Comparison of ENCODE assay signal across 8 mouse cellular contexts in the genomic region with DNA sequence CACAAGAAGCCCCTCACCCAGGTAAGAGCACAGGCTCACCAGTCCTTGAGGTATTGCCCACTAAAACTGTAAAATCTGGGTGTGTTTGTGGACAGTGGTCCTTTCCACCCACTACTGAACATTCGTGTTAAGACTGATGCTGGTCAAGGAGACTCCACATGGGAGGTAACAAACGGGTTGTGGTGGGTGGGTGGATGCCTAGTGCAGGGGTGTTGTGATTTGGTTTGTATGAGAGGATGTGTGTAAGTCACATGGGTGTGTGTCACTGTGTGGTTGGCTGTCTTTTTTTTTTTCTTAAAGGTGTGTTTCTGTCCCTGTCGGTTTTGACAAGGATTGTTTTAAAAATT. TPM values are rescaled to one million over a fixed set of nuclear protein-coding genes. Genes with fewer than 3 reads are reported as not detected.
DNase-seq lines count a peak whose midpoint lies in the region; ATAC-seq and TF ChIP-seq lines count a peak whose summit lies in the region.

No protein-coding gene starts in this region.

- H3K9ac ChIP-seq in heart, postnatal 0 days (replicated peaks; ENCODE audit: low read depth, low read length): peak overlapping the region; percentile 88

- peak overlapping the region; percentile 85 for H3K4me3 ChIP-seq in heart, postnatal 0 days (ENCODE audit: low read depth, low read length)
- peak overlapping the region; percentile 95 for H3K4me3 ChIP-seq in megakaryocyte, embryonic 14.5 days (replicated peaks)

- no peak for TF ChIP-seq CTCF in heart, postnatal 0 days (IDR thresholded peaks at IDR 0.05; ENCODE audit: low read depth)

- 3% methylated on average over 3 of the region's 3 CpGs for WGBS in heart, postnatal 0 days

- H3K9me3 ChIP-seq in heart, postnatal 0 days (replicated peaks; ENCODE audit: control insufficient read depth, low read length): no peaks in the 10 kb centered on the region
- no peaks in the 10 kb centered on the region for H3K9me3 ChIP-seq in megakaryocyte, embryonic 14.5 days

- peak overlapping the region; percentile 81 for H3K4me2 ChIP-seq in heart, postnatal 0 days (ENCODE audit: low read depth, low read length)

- H3K27ac ChIP-seq in heart, postnatal 0 days (ENCODE audit: low read depth): peak overlapping the region; percentile 95

- TF ChIP-seq EP300 in heart, postnatal 0 days (IDR thresholded peaks at IDR 0.05; ENCODE audit: low read depth): no peak

- 0 out of 2 replicates have a peak, but pooled peaks cover 8% of the 10 kb centered on the region for H3K36me3 ChIP-seq in heart, postnatal 0 days (replicated peaks; ENCODE audit: control insufficient read depth, insufficient read depth, low read length)
- peaks cover 64% of the 10 kb centered on the region for H3K36me3 ChIP-seq in megakaryocyte, embryonic 14.5 days (replicated peaks; ENCODE audit: low read length)

- ATAC-seq in activated CD4-positive, CD25-positive, alpha-beta regulatory T cell, adult 4 months: peak; percentile 86
- ATAC-seq in heart, postnatal 0 days (ENCODE audit: insufficient read depth, low read depth): no peak

- no peaks in the 10 kb centered on the region for H3K27me3 ChIP-seq in heart, postnatal 0 days (ENCODE audit: control insufficient read depth, insufficient read depth, low read length)
- H3K27me3 ChIP-seq in megakaryocyte, embryonic 14.5 days (replicated peaks): peaks cover 2% of the 10 kb centered on the region

- DNase-seq in kidney, postnatal 10 days: peak; percentile 14
- no peak for DNase-seq in kidney, postnatal 25 days
- DNase-seq in heart, postnatal 0 days (ENCODE audit: low spot score): no peak
- DNase-seq in frontal cortex, postnatal 14 days (ENCODE audit: low spot score in 2 of 2): no peak
- no peak for DNase-seq in thymus, postnatal 0 days (ENCODE audit: low spot score)
- DNase-seq in spleen, adult 18-20 months: no peak

- H3K4me1 ChIP-seq in heart, postnatal 0 days (ENCODE audit: control insufficient read depth, insufficient read depth): peaks cover 55% of the 10 kb centered on the region
- H3K4me1 ChIP-seq in megakaryocyte, embryonic 14.5 days: peaks cover 70% of the 10 kb centered on the region

RNA-seq across cellular contexts. Expression of gene Pea15a, which starts 0.9 kb away (rescaled TPM):
- 10 to 100 TPM; 42.0 to 43.1 TPM for polyA plus RNA-seq in activated CD4-positive, CD25-positive, alpha-beta regulatory T cell, adult 4 months (2017; shearing (Covaris generic))
- total RNA-seq in heart, postnatal 0 days (2014; rRNA removed; ENCODE audit: low replicate concordance): 78.3 and 105 TPM in 2 replicates
- polyA plus RNA-seq in heart, postnatal 0 days (2015; fragmentation: Nextera tagmentation; extraction: Ambion mirVana): 99.2 and 99.3 TPM in 2 replicates
- polyA plus RNA-seq in megakaryocyte, embryonic 14.5 days (2012; ENCODE audit: insufficient read depth, low replicate concordance): 6.9 and 11.9 TPM in 2 replicates
- polyA plus RNA-seq in thymus, postnatal 0 days (2015; fragmentation: Nextera tagmentation; extraction: Ambion mirVana): 31.1 and 32.8 TPM in 2 replicates

RNA-seq across cellular contexts. Expression of gene Casq1, which starts 14.0 kb away (rescaled TPM):
- polyA plus RNA-seq in activated CD4-positive, CD25-positive, alpha-beta regulatory T cell, adult 4 months (2017; shearing (Covaris generic)): not detected
- total RNA-seq in heart, postnatal 0 days (2014; rRNA removed; ENCODE audit: low replicate concordance): 61.2 and 68.0 TPM in 2 replicates
- 60.3 and 65.0 TPM in 2 replicates for polyA plus RNA-seq in heart, postnatal 0 days (2015; fragmentation: Nextera tagmentation; extraction: Ambion mirVana)
- not detected in 2 replicates for polyA plus RNA-seq in megakaryocyte, embryonic 14.5 days (2012; ENCODE audit: insufficient read depth, low replicate concordance)
- polyA plus RNA-seq in thymus, postnatal 0 days (2015; fragmentation: Nextera tagmentation; extraction: Ambion mirVana): 1.4 and 2.0 TPM in 2 replicates

RNA-seq across cellular contexts. Expression of gene Atp1a4, which starts 52.5 kb away (rescaled TPM):
- not detected for polyA plus RNA-seq in activated CD4-positive, CD25-positive, alpha-beta regulatory T cell, adult 4 months (2017; shearing (Covaris generic))
- not detected in 2 replicates for total RNA-seq in heart, postnatal 0 days (2014; rRNA removed; ENCODE audit: low replicate concordance)
- polyA plus RNA-seq in heart, postnatal 0 days (2015; fragmentation: Nextera tagmentation; extraction: Ambion mirVana): 0.07 TPM in 2 replicates
- not detected in 2 replicates for polyA plus RNA-seq in megakaryocyte, embryonic 14.5 days (2012; ENCODE audit: insufficient read depth, low replicate concordance)
- polyA plus RNA-seq in thymus, postnatal 0 days (2015; fragmentation: Nextera tagmentation; extraction: Ambion mirVana): not detected in 2 replicates

RNA-seq across cellular contexts. Expression of gene Igsf8, which starts 55.7 kb away (rescaled TPM):
- polyA plus RNA-seq in activated CD4-positive, CD25-positive, alpha-beta regulatory T cell, adult 4 months (2017; shearing (Covaris generic)): 1 to 10 TPM; 3.4 to 3.8 TPM
- 22.1 and 30.8 TPM in 2 replicates for total RNA-seq in heart, postnatal 0 days (2014; rRNA removed; ENCODE audit: low replicate concordance)
- 11.4 and 12.6 TPM in 2 replicates for polyA plus RNA-seq in heart, postnatal 0 days (2015; fragmentation: Nextera tagmentation; extraction: Ambion mirVana)
- polyA plus RNA-seq in megakaryocyte, embryonic 14.5 days (2012; ENCODE audit: insufficient read depth, low replicate concordance): 18.9 and 46.3 TPM in 2 replicates
- polyA plus RNA-seq in thymus, postnatal 0 days (2015; fragmentation: Nextera tagmentation; extraction: Ambion mirVana): 24.2 and 28.4 TPM in 2 replicates

RNA-seq across cellular contexts. Expression of gene Dcaf8, which starts 57.8 kb away (rescaled TPM):
- 10 to 100 TPM; 51.0 to 78.8 TPM for polyA plus RNA-seq in activated CD4-positive, CD25-positive, alpha-beta regulatory T cell, adult 4 months (2017; shearing (Covaris generic))
- total RNA-seq in heart, postnatal 0 days (2014; rRNA removed; ENCODE audit: low replicate concordance): 119 and 129 TPM in 2 replicates
- polyA plus RNA-seq in heart, postnatal 0 days (2015; fragmentation: Nextera tagmentation; extraction: Ambion mirVana): 116 and 119 TPM in 2 replicates
- polyA plus RNA-seq in megakaryocyte, embryonic 14.5 days (2012; ENCODE audit: insufficient read depth, low replicate concordance): 15.0 and 34.6 TPM in 2 replicates
- 93.2 and 103 TPM in 2 replicates for polyA plus RNA-seq in thymus, postnatal 0 days (2015; fragmentation: Nextera tagmentation; extraction: Ambion mirVana)

Comparison
In these comparisons a context has a peak if more than half of its experiments do, and no peak if none do; other contexts are left out.
1. RNA of gene Casq1, which starts 14.0 kb away (polyA plus RNA-seq): 60.3 to 65.0 TPM in heart, postnatal 0 days; 1.4 to 2.0 TPM in thymus, postnatal 0 days, not detected in activated CD4-positive, CD25-positive, alpha-beta regulatory T cell, adult 4 months and not detected in megakaryocyte, embryonic 14.5 days; every median in the first group is over 10 times any median in the second.